In the genomic region with DNA sequence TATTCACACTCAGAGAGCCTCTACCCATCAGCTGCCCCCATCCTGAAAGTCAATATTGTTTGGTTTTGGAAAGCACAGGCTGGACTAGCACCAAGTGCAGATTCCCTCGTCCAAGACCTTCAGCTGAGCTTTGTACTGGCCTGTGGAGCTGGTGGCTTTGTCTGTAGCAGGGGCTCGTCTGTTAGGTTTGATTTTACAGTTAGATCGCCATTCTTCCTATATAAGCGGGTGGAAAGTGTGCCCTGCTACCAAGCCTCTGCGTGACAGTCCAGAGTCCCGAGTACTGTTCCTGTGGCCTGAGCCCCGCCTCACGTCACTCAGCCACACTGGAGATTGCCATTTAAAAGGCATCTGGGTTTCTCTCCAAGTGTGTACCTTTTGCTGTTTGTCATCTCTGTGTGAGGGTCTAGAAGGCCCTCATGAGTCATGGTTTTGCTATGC, we compare ENCODE assay signal across 12 mouse cellular contexts.
DNase-seq lines count a peak whose midpoint lies in the region; ATAC-seq and TF ChIP-seq lines count a peak whose summit lies in the region.
"Had no signal": no experiment of that assay in that cellular context is flagged by ENCODE, and none has a peak within 500 bp of the region (broad histone marks: within the 10 kb centered on the region; RNA-seq: fewer than 3 reads in every experiment).

No protein-coding gene starts in this region.

- no peak overlapping the region for H3K4me2 ChIP-seq in intestine, embryonic 16.5 days (ENCODE audit: low read depth, low read length)
- H3K4me2 ChIP-seq: embryonic facial prominence, embryonic 15.5 days; neural tube, embryonic 15.5 days had no signal

- H3K36me3 ChIP-seq in intestine, embryonic 16.5 days (ENCODE audit: control insufficient read depth, insufficient read depth, low read length), result no peaks in the 10 kb centered on the region
- H3K36me3 ChIP-seq in thymus, adult 2 months (ENCODE audit: control insufficient read depth, insufficient read depth, low read length), result no peaks in the 10 kb centered on the region
- H3K36me3 ChIP-seq: embryonic facial prominence, embryonic 15.5 days; neural tube, embryonic 15.5 days had no signal

- DNase-seq in layer of hippocampus, adult 2 months (ENCODE audit: low spot score in 2 of 2), result no peak
- DNase-seq in layer of hippocampus, postnatal 14 days (ENCODE audit: low spot score in 2 of 2), result no peak
- peak; percentile 53 for DNase-seq in Muller cell, postnatal 12 days (ENCODE audit: inconsistent ontology term)
- no peak for DNase-seq in thymus, adult 2 months
- DNase-seq in cerebellum, adult 9-10 months, result no peak
- DNase-seq: cerebellum, adult 18-20 months; gastrocnemius, postnatal 14 days had no signal

- no peak overlapping the region for H3K4me3 ChIP-seq in layer of hippocampus, adult 2 months
- no peak overlapping the region for H3K4me3 ChIP-seq in bone marrow macrophage, adult 2 months (ENCODE audit: insufficient read depth, low read length)
- no peak overlapping the region for H3K4me3 ChIP-seq in intestine, embryonic 16.5 days (ENCODE audit: low read length)
- H3K4me3 ChIP-seq in thymus, adult 2 months (ENCODE audit: control insufficient read depth, insufficient read depth, low read length), result no peak overlapping the region
- H3K4me3 ChIP-seq: embryonic facial prominence, embryonic 15.5 days; megakaryocyte, embryonic 14.5 days; neural tube, embryonic 15.5 days had no signal

- no peaks in the 10 kb centered on the region for H3K27me3 ChIP-seq in intestine, embryonic 16.5 days (replicated peaks; ENCODE audit: control insufficient read depth, insufficient read depth, low read length)
- no peaks in the 10 kb centered on the region for H3K27me3 ChIP-seq in thymus, adult 2 months (ENCODE audit: control insufficient read depth, insufficient read depth, low read length)
- H3K27me3 ChIP-seq: embryonic facial prominence, embryonic 15.5 days; megakaryocyte, embryonic 14.5 days; neural tube, embryonic 15.5 days had no signal

- H3K9ac ChIP-seq in intestine, embryonic 16.5 days (ENCODE audit: low read depth, low read length), result no peak overlapping the region
- H3K9ac ChIP-seq: embryonic facial prominence, embryonic 15.5 days; neural tube, embryonic 15.5 days had no signal

- no peak for TF ChIP-seq POLR2A in bone marrow macrophage, adult 2 months (IDR thresholded peaks at IDR 0.05; ENCODE audit: borderline replicate concordance, low read depth, low read length)
- no peak for TF ChIP-seq POLR2A in thymus, adult 2 months (IDR thresholded peaks at IDR 0.05; ENCODE audit: control insufficient read depth, extremely low read depth, insufficient read depth, low read length, poor library complexity)

- ATAC-seq in intestine, embryonic 16.5 days, result 0 out of 2 replicates have a peak, but pooled peaks have one; percentile 53

- H3K4me1 ChIP-seq in bone marrow macrophage, adult 2 months (ENCODE audit: control insufficient read depth, insufficient read depth, low read length), result peaks cover 51% of the 10 kb centered on the region
- no peaks in the 10 kb centered on the region for H3K4me1 ChIP-seq in intestine, embryonic 16.5 days (ENCODE audit: control insufficient read depth, insufficient read depth, low read length)
- H3K4me1 ChIP-seq in thymus, adult 2 months (replicated peaks; ENCODE audit: control insufficient read depth, insufficient read depth, low read length), result peaks cover 8% of the 10 kb centered on the region

- no peak for TF ChIP-seq CTCF in layer of hippocampus, adult 2 months (conservative IDR thresholded peaks at IDR 0.05)
- TF ChIP-seq CTCF in bone marrow macrophage, adult 2 months (IDR thresholded peaks at IDR 0.05; ENCODE audit: low read depth, low read length), result no peak
- TF ChIP-seq CTCF in thymus, adult 2 months (IDR thresholded peaks at IDR 0.05; ENCODE audit: borderline replicate concordance, control insufficient read depth, extremely low read depth, insufficient read depth, low read length, poor library complexity), result no peak

- H3K27ac ChIP-seq in layer of hippocampus, adult 2 months, result peak overlapping the region; percentile 85
- H3K27ac ChIP-seq in bone marrow macrophage, adult 2 months (ENCODE audit: insufficient read depth, low read depth, low read length), result 0 out of 2 replicates have a peak overlapping the region, but pooled peaks have one; percentile 3
- H3K27ac ChIP-seq in intestine, embryonic 16.5 days (ENCODE audit: low read length), result no peak overlapping the region
- H3K27ac ChIP-seq in thymus, adult 2 months (ENCODE audit: control insufficient read depth, insufficient read depth, low read length), result no peak overlapping the region
- H3K27ac ChIP-seq: embryonic facial prominence, embryonic 15.5 days; neural tube, embryonic 15.5 days had no signal

- WGBS in intestine, embryonic 16.5 days, result 63% methylated on average over 8 of the region's 8 CpGs
- WGBS in thymus, adult 2 months, result 94% methylated on average over 8 of the region's 8 CpGs

- no peaks in the 10 kb centered on the region for H3K9me3 ChIP-seq in intestine, embryonic 16.5 days (ENCODE audit: control insufficient read depth, low read length)
- H3K9me3 ChIP-seq: embryonic facial prominence, embryonic 15.5 days; megakaryocyte, embryonic 14.5 days; neural tube, embryonic 15.5 days had no signal

Comparison
In these comparisons a context has a peak if more than half of its experiments do, and no peak if none do; other contexts are left out.
1. H3K27ac ChIP-seq: peak in layer of hippocampus, adult 2 months (single experiment) and bone marrow macrophage, adult 2 months (single experiment); none in intestine, embryonic 16.5 days (single experiment) and thymus, adult 2 months (single experiment).